Mouse (Mus musculus): ENCODE measurements at regions not wholly inside any gene's neighbourhood (a gene's known extent, or its start where the extent isn't known, plus 50 kb on each side); places are given as distances from the start of the nearest gene placed in this dataset.

- Histone ChIP-seq H3K27ac (no peak overlapping the region), H3K4me2 (replicated peaks) (no peak overlapping the region), H3K36me3 (no peaks in the 10 kb centered on the region), H3K4me1 (no peaks in the 10 kb centered on the region), H3K9ac (no peak overlapping the region), H3K4me3 (no peak overlapping the region), H3K9me3 (no peaks in the 10 kb centered on the region), H3K27me3 (no peaks in the 10 kb centered on the region)
- 68% methylated on average over 6 of the region's 6 CpGs for WGBS
- ATAC-seq (ENCODE audit: low FRiP score, low read depth): no peak
These were observed 170.4 kb downstream of the Rnf144a start for GRCm38 (mm10) chr12:26244701-26245100.

- Histone ChIP-seq H3K27ac (no peak overlapping the region), H3K4me2 (replicated peaks) (no peak overlapping the region)
These were observed 187.5 kb downstream of the Rnf144a start for GRCm38 (mm10) chr12:26227557-26228020.

GRCm38 (mm10) chr12:26226363-26226762, 188.7 kb downstream of the Rnf144a start:
- H3K27ac ChIP-seq: no peak overlapping the region
- WGBS: 4% methylated on average over 2 of the region's 2 CpGs
- no peak for ATAC-seq (ENCODE audit: low FRiP score, low read depth)
- H3K4me2 ChIP-seq (replicated peaks): no peak overlapping the region
- H3K9ac ChIP-seq: no peak overlapping the region
- H3K4me1 ChIP-seq: no peaks in the 10 kb centered on the region
- no peak overlapping the region for H3K4me3 ChIP-seq
- no peaks in the 10 kb centered on the region for H3K27me3 ChIP-seq
- H3K9me3 ChIP-seq: no peaks in the 10 kb centered on the region
- no peaks in the 10 kb centered on the region for H3K36me3 ChIP-seq

More at GRCm38 (mm10) chr12:26227557-26228020, 187.5 kb downstream of the Rnf144a start:
- H3K27me3 ChIP-seq: no peaks in the 10 kb centered on the region
- no peaks in the 10 kb centered on the region for H3K36me3 ChIP-seq
- no peak overlapping the region for H3K9ac ChIP-seq
- no peaks in the 10 kb centered on the region for H3K4me1 ChIP-seq
- H3K4me3 ChIP-seq: no peak overlapping the region
- ATAC-seq (ENCODE audit: low FRiP score, low read depth): no peak
- H3K9me3 ChIP-seq: no peaks in the 10 kb centered on the region
- WGBS: 77% methylated on average over 15 of the region's 15 CpGs

- Histone ChIP-seq H3K4me3 (no peak overlapping the region), H3K27me3 (no peaks in the 10 kb centered on the region), H3K4me1 (0 out of 2 replicates have a peak, but pooled peaks cover 8% of the 10 kb centered on the region), H3K9ac (no peak overlapping the region), H3K36me3 (no peaks in the 10 kb centered on the region), H3K9me3 (no peaks in the 10 kb centered on the region), H3K4me2 (replicated peaks) (no peak overlapping the region), H3K27ac (no peak overlapping the region)
- ATAC-seq (ENCODE audit: low FRiP score, low read depth): no peak
- WGBS: 65% methylated on average over 1 of the region's 1 CpGs
These were observed 202.6 kb downstream of the Rnf144a start for GRCm38 (mm10) chr12:26212447-26212846.

GRCm38 (mm10) chr12:26211423-26211822, 203.6 kb downstream of the Rnf144a start:
- Histone ChIP-seq H3K4me1 (0 out of 2 replicates have a peak, but pooled peaks cover 8% of the 10 kb centered on the region), H3K9ac (no peak overlapping the region), H3K9me3 (no peaks in the 10 kb centered on the region), H3K27me3 (no peaks in the 10 kb centered on the region), H3K4me3 (no peak overlapping the region), H3K27ac (no peak overlapping the region), H3K4me2 (replicated peaks) (no peak overlapping the region), H3K36me3 (no peaks in the 10 kb centered on the region)
- ATAC-seq (ENCODE audit: low FRiP score, low read depth): no peak
- 62% methylated on average over 10 of the region's 10 CpGs for WGBS

- WGBS: 82% methylated on average over 4 of the region's 4 CpGs
- H3K27ac ChIP-seq: no peak overlapping the region
- 0 out of 2 replicates have a peak, but pooled peaks cover 5% of the 10 kb centered on the region for H3K4me1 ChIP-seq
- no peak overlapping the region for H3K4me3 ChIP-seq
- H3K27me3 ChIP-seq: no peaks in the 10 kb centered on the region
- no peak overlapping the region for H3K9ac ChIP-seq
- no peaks in the 10 kb centered on the region for H3K9me3 ChIP-seq
- no peak for ATAC-seq (ENCODE audit: low FRiP score, low read depth)
- no peak overlapping the region for H3K4me2 ChIP-seq (replicated peaks)
- no peaks in the 10 kb centered on the region for H3K36me3 ChIP-seq
These were observed 208.3 kb downstream of the Rnf144a start for GRCm38 (mm10) chr12:26206751-26207150.

- WGBS: 90% methylated on average over 8 of the region's 8 CpGs
- Histone ChIP-seq H3K9me3 (no peaks in the 10 kb centered on the region), H3K9ac (no peak overlapping the region), H3K36me3 (no peaks in the 10 kb centered on the region), H3K27ac (no peak overlapping the region), H3K27me3 (no peaks in the 10 kb centered on the region), H3K4me3 (no peak overlapping the region), H3K4me2 (replicated peaks) (no peak overlapping the region), H3K4me1 (0 out of 2 replicates have a peak, but pooled peaks cover 4% of the 10 kb centered on the region)
- ATAC-seq (ENCODE audit: low FRiP score, low read depth): no peak
These were observed 209.0 kb downstream of the Rnf144a start for GRCm38 (mm10) chr12:26206036-26206435.

GRCm38 (mm10) chr12:26191982-26192576, 223.0 kb downstream of the Rnf144a start:
- 49% methylated on average over 4 of the region's 4 CpGs for WGBS
- Histone ChIP-seq H3K27ac (no peak overlapping the region), H3K27me3 (no peaks in the 10 kb centered on the region), H3K9ac (no peak overlapping the region), H3K4me3 (no peak overlapping the region), H3K36me3 (no peaks in the 10 kb centered on the region), H3K4me1 (peaks cover 11% of the 10 kb centered on the region), H3K9me3 (no peaks in the 10 kb centered on the region), H3K4me2 (replicated peaks) (no peak overlapping the region)
- no peak for ATAC-seq (ENCODE audit: low FRiP score, low read depth)

GRCm38 (mm10) chr12:26191268-26191981, 223.6 kb downstream of the Rnf144a start:
- no peak overlapping the region for H3K9ac ChIP-seq
- ATAC-seq (ENCODE audit: low FRiP score, low read depth): no peak
- no peak overlapping the region for H3K4me3 ChIP-seq
- H3K4me2 ChIP-seq (replicated peaks): peak overlapping the region; percentile 14; the same call in 1 of the 2 replicates
- H3K9me3 ChIP-seq: no peaks in the 10 kb centered on the region
- H3K27ac ChIP-seq: no peak overlapping the region
- 41% methylated on average over 15 of the region's 15 CpGs for WGBS
- H3K4me1 ChIP-seq: peaks cover 11% of the 10 kb centered on the region
- no peaks in the 10 kb centered on the region for H3K27me3 ChIP-seq
- no peaks in the 10 kb centered on the region for H3K36me3 ChIP-seq

- Histone ChIP-seq H3K9ac (no peak overlapping the region), H3K4me2 (replicated peaks) (no peak overlapping the region), H3K27ac (no peak overlapping the region), H3K27me3 (no peaks in the 10 kb centered on the region), H3K36me3 (no peaks in the 10 kb centered on the region), H3K4me3 (no peak overlapping the region), H3K9me3 (no peaks in the 10 kb centered on the region), H3K4me1 (peaks cover 11% of the 10 kb centered on the region)
- ATAC-seq (ENCODE audit: low FRiP score, low read depth): no peak
- WGBS: 66% methylated on average over 2 of the region's 2 CpGs
These were observed 226.1 kb downstream of the Rnf144a start for GRCm38 (mm10) chr12:26188996-26189395.

- ATAC-seq (ENCODE audit: low FRiP score, low read depth): no peak
- peaks cover 11% of the 10 kb centered on the region for H3K4me1 ChIP-seq
- H3K4me2 ChIP-seq (replicated peaks): no peak overlapping the region
- H3K36me3 ChIP-seq: no peaks in the 10 kb centered on the region
- H3K9me3 ChIP-seq: no peaks in the 10 kb centered on the region
- H3K27ac ChIP-seq: no peak overlapping the region
- 78% methylated on average over 8 of the region's 8 CpGs for WGBS
- H3K9ac ChIP-seq: no peak overlapping the region
- no peak overlapping the region for H3K4me3 ChIP-seq
- no peaks in the 10 kb centered on the region for H3K27me3 ChIP-seq
These were observed 227.8 kb downstream of the Rnf144a start for GRCm38 (mm10) chr12:26187091-26187862.
